In the genomic region with DNA sequence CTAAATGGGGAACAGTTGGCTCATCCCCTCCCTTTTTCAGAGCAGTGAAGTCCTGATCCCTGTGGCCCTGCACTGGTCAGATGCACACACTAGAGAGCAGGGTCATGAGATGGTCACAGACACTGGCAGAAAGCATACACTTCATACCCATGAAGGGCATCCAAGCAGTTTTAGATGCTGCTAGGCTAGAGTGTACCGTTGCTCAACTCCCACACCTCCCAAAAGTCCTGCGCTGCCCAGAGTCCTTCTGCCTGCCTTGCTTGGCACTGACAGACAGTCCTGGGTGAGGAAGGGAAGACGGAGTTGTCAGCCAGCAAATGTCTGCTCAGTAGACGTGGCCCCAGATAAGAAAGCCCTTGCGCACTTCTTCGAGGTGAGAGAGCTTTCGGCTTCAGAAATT, we compare ENCODE assay signal across 18 mouse cellular contexts. TPM values are rescaled to one million over a fixed set of nuclear protein-coding genes. Genes with fewer than 3 reads are reported as not detected.
"Had no signal": no experiment of that assay in that cellular context is flagged by ENCODE, and none has a peak within 500 bp of the region (broad histone marks: within the 10 kb centered on the region; RNA-seq: fewer than 3 reads in every experiment).

No protein-coding gene starts in this region.

- H3K27ac ChIP-seq: lung, embryonic 15.5 days; macrophage; midbrain, embryonic 13.5 days; midbrain, embryonic 15.5 days; neural tube, embryonic 12.5 days; stomach, embryonic 15.5 days; stomach, postnatal 0 days had no signal

- DNase-seq: lung, adult 2 months; lung, postnatal 14 days; lung, postnatal 36 days; right cerebral cortex, postnatal 14 days; thymus, adult 2 months; thymus, postnatal 25 days; thymus, postnatal 4 days had no signal

- H3K27me3 ChIP-seq: lung, embryonic 15.5 days; megakaryocyte, embryonic 14.5 days; midbrain, embryonic 13.5 days; midbrain, embryonic 15.5 days; neural tube, embryonic 12.5 days; stomach, embryonic 15.5 days had no signal

- H3K4me3 ChIP-seq: lung, embryonic 15.5 days; midbrain, embryonic 13.5 days; midbrain, embryonic 15.5 days; neural tube, embryonic 12.5 days; stomach, embryonic 15.5 days had no signal

- H3K4me1 ChIP-seq: lung, embryonic 15.5 days; megakaryocyte, embryonic 14.5 days; midbrain, embryonic 13.5 days; midbrain, embryonic 15.5 days; neural tube, embryonic 12.5 days; stomach, embryonic 15.5 days had no signal

- H3K9me3 ChIP-seq: lung, embryonic 15.5 days; midbrain, embryonic 13.5 days; midbrain, embryonic 15.5 days; neural tube, embryonic 12.5 days; stomach, embryonic 15.5 days had no signal

- H3K36me3 ChIP-seq: lung, embryonic 15.5 days; midbrain, embryonic 13.5 days; midbrain, embryonic 15.5 days; neural tube, embryonic 12.5 days; stomach, embryonic 15.5 days had no signal

RNA-seq across cellular contexts. Expression of gene Cdh13, which starts 33.6 kb away (rescaled TPM):
- total RNA-seq: megakaryocyte progenitor cell, adult 5-6 weeks; monocyte, adult 5-6 weeks; neutrophil, adult 5-6 weeks had no signal
- polyA plus RNA-seq: macrophage had no signal
